Mouse (Mus musculus) heart, embryonic 14.5 days (tissue): ENCODE measurements around the gene Cwh43. TPM values are rescaled to one million over a fixed set of nuclear protein-coding genes. Genes with fewer than 3 reads are reported as not detected.

Experiments used
- ATAC-seq: fragments of 200-750 bp; cut with Nextera tagmentation; 2 replicates; pipeline ENCODE4 v1.8.0; 2017; ENCODE audit warnings: low read depth, moderate TSS enrichment; ENCODE audit not compliant: insufficient number of reproducible peaks, insufficient read depth, low FRiP score
- H3K27ac ChIP-seq, 2 experiments: fragments of 200-500 bp in 1 of 2; fragments of 300-500 bp in 1 of 2; sonication (generic) in 1 of 2; replicated peaks in 1 of 2; 2 replicates each; pipeline ENCODE4 v1.5.1; 2012 to 2014; ENCODE audit warnings: low read depth in 2 of 2, low read length in 2 of 2, control low read depth in 1 of 2, mild to moderate bottlenecking in 1 of 2, mixed read lengths in 1 of 2; ENCODE audit not compliant: control insufficient read depth in 1 of 2, insufficient read depth in 1 of 2
- H3K27me3 ChIP-seq: fragments of 300-500 bp; sonication (generic); 2 replicates; pipeline ENCODE4 v1.6.1; 2014; ENCODE audit warnings: mild to moderate bottlenecking, low read length, control low read depth; ENCODE audit not compliant: control insufficient read depth, insufficient read depth
- H3K36me3 ChIP-seq: fragments of 300-500 bp; sonication (generic); 2 replicates; pipeline ENCODE4 v1.6.1; 2014; ENCODE audit warnings: mild to moderate bottlenecking, control low read depth, low read length, mixed read lengths; ENCODE audit not compliant: control insufficient read depth, insufficient read depth
- H3K4me1 ChIP-seq, 2 experiments: fragments of 200-500 bp in 1 of 2; fragments of 300-500 bp in 1 of 2; sonication (generic) in 1 of 2; 2 replicates each; pipeline ENCODE4 v1.6.1; 2012 to 2014; ENCODE audit warnings: low read length in 2 of 2, control low read depth in 1 of 2, mixed read lengths in 1 of 2; ENCODE audit not compliant: control insufficient read depth in 2 of 2, insufficient read depth in 2 of 2
- H3K4me2 ChIP-seq: fragments of 300-500 bp; sonication (generic); 2 replicates; pipeline ENCODE4 v1.6.1; 2014; ENCODE audit warnings: mild to moderate bottlenecking, low read length
- H3K4me3 ChIP-seq, 2 experiments: fragments of 200-500 bp in 1 of 2; fragments of 300-500 bp in 1 of 2; sonication (generic) in 1 of 2; 2 replicates each; pipeline ENCODE4 v1.5.1; 2012 to 2014; ENCODE audit warnings: low read length in 2 of 2, mild to moderate bottlenecking in 2 of 2, control low read depth in 1 of 2, low read depth in 1 of 2, moderate library complexity in 1 of 2; ENCODE audit not compliant: control insufficient read depth in 1 of 2, insufficient read depth in 1 of 2
- H3K9ac ChIP-seq: fragments of 300-500 bp; sonication (generic); 2 replicates; pipeline ENCODE4 v1.6.1; 2014; ENCODE audit warnings: mild to moderate bottlenecking, low read length
- H3K9me3 ChIP-seq: fragments of 300-500 bp; sonication (generic); 2 replicates; pipeline ENCODE4 v1.6.1; 2016; ENCODE audit warnings: low read length, control low read depth; ENCODE audit not compliant: control insufficient read depth
- WGBS: fragments of 180-500 bp; shearing (Covaris S2); extraction: QIAGEN DNeasy Blood & Tissue Kit; methylation state at CpG from one replicate; pipeline ENCODE4 v1.1.7; 2014; 5-methylcytosine and 5-hydroxymethylcytosine counted together
- polyA plus RNA-seq: library from polyadenylated mRNA; unstranded; fragments of >200 nt; fragmentation: Nextera tagmentation; extraction: Ambion mirVana; gene quantifications from 2 replicates; pipeline ENCODE4 v1.2.1, GENCODE M21; 2014

The Cwh43 gene
- polyA plus RNA-seq = not detected in 2 replicates

- H3K36me3 ChIP-seq = no peaks in the 10 kb centered on the region
- peaks cover 7 to 9% of the 10 kb centered on the region in 2 experiments; a peak in 2 of 4 replicates for H3K4me1 ChIP-seq
- no peak within 1 kb of the TSS for H3K27ac ChIP-seq
- no peaks in the 10 kb centered on the region for H3K9me3 ChIP-seq
- ATAC-seq = no peak
- H3K9ac ChIP-seq = peak within 1 kb of the TSS; percentile 59
- peaks cover 26% of the 10 kb centered on the region for H3K27me3 ChIP-seq
- H3K4me2 ChIP-seq = peak within 1 kb of the TSS; percentile 75
- peak within 1 kb of the TSS; percentile 27 to 40 for H3K4me3 ChIP-seq
- WGBS = 2% methylated on average over 48 of the region's 49 CpGs
Measured at GRCm38 (mm10) chr5:73405981-73406722, at the start of gene Cwh43. TSS of gene Cwh43 (plus strand) at chr5:73406075.

DNA sequence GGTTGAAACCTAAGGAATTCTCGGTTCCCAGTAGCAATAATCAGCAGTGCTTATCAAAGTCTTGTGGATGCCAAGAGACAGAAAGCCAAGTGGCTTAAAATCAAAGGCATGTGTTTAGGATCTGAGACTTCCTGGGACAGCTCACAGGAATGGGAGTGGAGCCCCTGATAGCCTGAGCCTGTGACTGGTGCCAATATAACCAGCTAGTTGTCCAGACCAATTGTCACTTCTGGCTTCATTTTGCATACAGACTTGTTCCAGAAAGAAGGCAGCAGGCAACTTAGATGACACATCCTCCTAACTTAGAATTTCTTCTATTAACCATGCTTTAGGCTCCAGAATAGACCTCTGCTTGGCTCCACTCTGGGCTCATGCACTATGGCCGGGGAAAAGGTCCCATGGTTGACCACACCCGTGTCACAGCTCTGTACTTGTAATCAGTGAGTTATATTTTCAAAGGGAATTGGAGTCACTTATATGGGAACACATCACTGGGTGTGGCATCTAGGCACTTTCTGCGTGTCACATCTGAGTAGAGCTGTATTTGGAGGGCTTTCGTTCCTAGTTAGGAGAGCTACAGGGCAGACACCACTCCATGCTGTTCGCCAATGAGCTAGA lies 46.6 kb upstream of the Cwh43 start:
- no peak overlapping the region for H3K27ac ChIP-seq
- 0 out of 2 replicates have a peak overlapping the region, but pooled peaks have one; percentile 21 for H3K9ac ChIP-seq
- ATAC-seq = no peak; the same call in 1 of the 2 replicates
- H3K9me3 ChIP-seq = no peaks in the 10 kb centered on the region
- peak overlapping the region; percentile 61 for H3K4me2 ChIP-seq
- H3K4me1 ChIP-seq = peaks cover 13 to 14% of the 10 kb centered on the region in 2 experiments
- H3K36me3 ChIP-seq = no peaks in the 10 kb centered on the region
- WGBS = 43% methylated on average over 6 of the region's 6 CpGs
- peak overlapping the region in 1 of 2 experiments; percentile 21; a peak in 1 of 4 replicates for H3K4me3 ChIP-seq
- no peaks in the 10 kb centered on the region for H3K27me3 ChIP-seq

DNA sequence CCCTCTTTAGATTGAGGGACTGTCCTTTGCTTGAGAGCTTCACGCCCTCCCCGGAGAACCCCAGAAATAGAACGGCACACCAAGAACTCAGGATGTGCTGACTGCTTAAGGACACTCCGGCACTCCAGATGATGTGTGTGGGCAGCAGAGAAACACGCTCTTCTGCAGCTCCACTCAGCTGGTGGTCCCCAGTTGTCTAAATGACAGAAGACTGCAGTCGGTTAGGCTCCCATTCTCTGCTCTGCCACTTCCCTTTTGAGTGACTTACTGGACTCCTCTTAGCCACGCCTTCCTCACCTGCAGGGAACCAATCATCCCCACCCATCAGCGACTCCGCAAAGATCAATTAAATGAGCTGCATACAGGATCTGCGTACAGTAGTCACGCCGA lies 46.1 kb upstream of the Cwh43 start:
- Histone ChIP-seq H3K36me3 (no peaks in the 10 kb centered on the region), H3K4me2 (peak overlapping the region; percentile 61), H3K4me1 (peaks cover 10 to 14% of the 10 kb centered on the region in 2 experiments), H3K9me3 (no peaks in the 10 kb centered on the region), H3K27me3 (no peaks in the 10 kb centered on the region), H3K4me3 (peak overlapping the region; percentile 7 to 21; a peak in 3 of 4 replicates), H3K27ac (no peak overlapping the region), H3K9ac (peak overlapping the region; percentile 21; the same call in 1 of the 2 replicates)
- ATAC-seq = no peak
- 17% methylated on average over 12 of the region's 12 CpGs for WGBS

- Histone ChIP-seq H3K4me1 (peaks cover 10 to 14% of the 10 kb centered on the region in 2 experiments), H3K27me3 (no peaks in the 10 kb centered on the region), H3K9me3 (no peaks in the 10 kb centered on the region), H3K9ac (peak overlapping the region; percentile 21; the same call in 1 of the 2 replicates), H3K27ac (no peak overlapping the region), H3K36me3 (no peaks in the 10 kb centered on the region), H3K4me3 (peak overlapping the region; percentile 19 to 21; a peak in 3 of 4 replicates), H3K4me2 (peak overlapping the region; percentile 61)
- no peak for ATAC-seq
- WGBS = 11% methylated on average over 12 of the region's 12 CpGs
Measured at GRCm38 (mm10) chr5:73360240-73360639, 45.6 kb upstream of the Cwh43 start.

DNA sequence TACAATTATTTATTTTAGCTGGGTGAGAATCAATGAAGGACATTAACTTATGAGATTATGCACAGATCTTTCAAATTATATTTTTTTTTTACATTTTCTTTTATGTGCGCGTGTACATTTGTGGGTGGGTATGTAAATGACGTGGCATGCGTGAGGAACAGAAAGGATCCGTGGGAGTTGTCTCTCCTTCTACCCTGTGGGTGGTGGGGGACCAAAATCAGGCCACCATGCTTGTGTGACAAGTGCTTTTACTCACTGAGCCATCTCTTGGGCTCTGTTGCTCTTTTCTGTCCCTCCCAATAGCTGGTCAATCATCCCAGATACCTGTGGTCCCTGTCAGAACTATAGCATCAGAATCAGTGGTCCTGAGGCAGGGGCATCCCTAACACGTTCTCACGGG lies 43.5 kb upstream of the Cwh43 start:
- Histone ChIP-seq H3K4me3 (no peak overlapping the region), H3K4me1 (peaks cover 10 to 14% of the 10 kb centered on the region in 2 experiments), H3K9ac (no peak overlapping the region), H3K27me3 (no peaks in the 10 kb centered on the region), H3K27ac (no peak overlapping the region), H3K4me2 (no peak overlapping the region), H3K9me3 (no peaks in the 10 kb centered on the region), H3K36me3 (no peaks in the 10 kb centered on the region)
- WGBS = 88% methylated on average over 7 of the region's 7 CpGs
- ATAC-seq = no peak

DNA sequence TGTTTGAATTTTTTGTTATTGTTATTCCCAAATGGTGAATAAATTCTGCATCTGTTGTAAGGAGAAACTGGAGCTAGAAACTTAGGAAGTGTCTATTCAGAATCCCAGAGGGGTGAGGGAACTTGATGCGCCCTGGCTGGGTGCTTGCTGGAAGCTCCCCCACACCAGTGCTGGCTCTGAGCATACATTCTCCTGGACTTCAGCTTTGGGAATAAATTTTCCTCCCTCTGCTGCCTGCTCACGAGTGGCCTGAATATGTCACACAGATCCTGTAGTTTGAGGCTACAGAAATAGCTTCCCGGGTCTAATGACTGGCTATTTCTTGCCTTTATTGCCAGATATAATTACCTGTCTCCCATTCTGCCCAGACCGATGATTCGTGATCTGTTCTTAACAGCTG lies 43.1 kb upstream of the Cwh43 start:
- Histone ChIP-seq H3K27ac (no peak overlapping the region), H3K27me3 (no peaks in the 10 kb centered on the region), H3K9me3 (no peaks in the 10 kb centered on the region), H3K9ac (no peak overlapping the region), H3K4me2 (no peak overlapping the region), H3K4me3 (no peak overlapping the region), H3K36me3 (no peaks in the 10 kb centered on the region), H3K4me1 (peaks cover 10 to 14% of the 10 kb centered on the region in 2 experiments)
- 78% methylated on average over 5 of the region's 5 CpGs for WGBS
- no peak for ATAC-seq

DNA sequence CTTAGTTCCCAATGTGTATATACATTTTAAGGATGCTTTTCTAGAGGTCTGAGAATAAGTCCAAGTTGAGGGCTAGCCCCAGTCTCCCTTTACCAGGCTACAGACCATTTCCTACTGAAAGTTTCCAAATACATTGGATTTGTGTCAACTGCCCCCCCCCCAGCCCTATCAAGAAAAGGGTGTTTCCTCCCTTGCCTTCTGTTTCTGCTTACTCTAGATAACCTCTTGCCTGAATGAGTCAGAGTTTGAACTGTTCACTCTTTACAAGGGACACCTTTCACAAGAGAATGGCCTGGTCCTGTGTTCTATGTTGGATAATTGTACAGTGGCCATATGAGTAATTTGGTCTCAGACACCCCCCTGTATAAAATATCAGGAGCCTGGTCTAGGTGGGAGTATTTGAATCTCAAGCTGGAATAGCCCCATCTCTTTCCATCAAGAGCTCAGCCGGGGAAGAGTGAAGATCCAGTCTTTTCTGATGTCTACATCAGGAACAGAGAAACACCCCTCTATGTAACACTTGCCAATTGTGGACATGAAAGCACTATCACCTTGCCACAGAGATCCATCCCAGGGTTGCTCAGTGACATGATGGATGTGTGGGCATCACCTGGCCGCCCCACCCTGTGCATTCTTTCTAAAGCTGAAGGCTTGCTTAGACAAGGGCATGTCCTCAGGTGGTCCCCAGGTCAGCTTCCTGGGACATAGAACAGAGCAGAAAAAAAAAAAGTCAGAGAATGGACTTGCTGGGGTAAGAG lies 41.6 kb upstream of the Cwh43 start:
- Histone ChIP-seq H3K4me2 (no peak overlapping the region), H3K9me3 (no peaks in the 10 kb centered on the region), H3K9ac (no peak overlapping the region), H3K36me3 (no peaks in the 10 kb centered on the region), H3K27ac (no peak overlapping the region), H3K4me3 (no peak overlapping the region), H3K27me3 (no peaks in the 10 kb centered on the region), H3K4me1 (peaks cover 7 to 9% of the 10 kb centered on the region in 2 experiments)
- ATAC-seq = no peak
- 84% methylated on average over 2 of the region's 2 CpGs for WGBS
